Mouse (Mus musculus) kidney, adult 2 months (tissue): ENCODE measurements around the gene Klb. TPM values are rescaled to one million over a fixed set of nuclear protein-coding genes. Genes with fewer than 3 reads are reported as not detected.

ENCODE experiments used
- DNase-seq: peaks from one replicate; pipeline ENCODE4 v3.0.0; 2021
- H3K27ac ChIP-seq: fragments of 200-500 bp; 2 replicates; pipeline ENCODE4 v1.5.1; 2012; ENCODE audit warnings: low read depth, low read length, control low read depth, inconsistent platforms; ENCODE audit not compliant: insufficient read depth
- H3K27me3 ChIP-seq: fragments of 200-500 bp; replicated peaks from 2 replicates; pipeline ENCODE4 v1.6.1; 2012; ENCODE audit warnings: mild to moderate bottlenecking, moderate library complexity, low read length, inconsistent platforms; ENCODE audit not compliant: control insufficient read depth, insufficient read depth
- H3K36me3 ChIP-seq: fragments of 200-500 bp; 2 replicates; pipeline ENCODE4 v1.6.1; 2012; ENCODE audit warnings: mild to moderate bottlenecking, moderate library complexity, low read length, inconsistent platforms; ENCODE audit not compliant: control insufficient read depth, insufficient read depth
- H3K4me1 ChIP-seq: fragments of 200-500 bp; 2 replicates; pipeline ENCODE4 v1.6.1; 2011; ENCODE audit warnings: low read length; ENCODE audit not compliant: control insufficient read depth, insufficient read depth
- H3K4me3 ChIP-seq: fragments of 200-500 bp; 2 replicates; pipeline ENCODE4 v1.5.1; 2011; ENCODE audit warnings: mild to moderate bottlenecking, low read depth, low read length, control low read depth; ENCODE audit not compliant: insufficient read depth
- CTCF ChIP-seq: fragments of 200-500 bp; conservative IDR thresholded peaks from 2 replicates; pipeline ENCODE4 v1.5.1; 2011; ENCODE audit warnings: low read depth, mild to moderate bottlenecking, control low read depth, low read length, moderate library complexity, mixed read lengths; ENCODE audit not compliant: insufficient read depth, insufficient read length
- POLR2A ChIP-seq: fragments of 200-500 bp; IDR thresholded peaks from one replicate; pipeline ENCODE4 v1.6.1; 2011; ENCODE audit warnings: low read depth, low read length, control low read depth
- WGBS: fragments of 180-500 bp; shearing (Covaris S2); methylation state at CpG from one replicate; pipeline ENCODE4 v1.1.7; 2018; 5-methylcytosine and 5-hydroxymethylcytosine counted together
- polyA plus RNA-seq: library from polyadenylated mRNA; depleted of rRNA; stranded (reverse); fragments of >200 nt; gene quantifications from 2 replicates; pipeline ENCODE4 v1.2.3, GENCODE M21; 2012

Gene Klb
- polyA plus RNA-seq, 1 experiment, result 1.5 TPM

DNA sequence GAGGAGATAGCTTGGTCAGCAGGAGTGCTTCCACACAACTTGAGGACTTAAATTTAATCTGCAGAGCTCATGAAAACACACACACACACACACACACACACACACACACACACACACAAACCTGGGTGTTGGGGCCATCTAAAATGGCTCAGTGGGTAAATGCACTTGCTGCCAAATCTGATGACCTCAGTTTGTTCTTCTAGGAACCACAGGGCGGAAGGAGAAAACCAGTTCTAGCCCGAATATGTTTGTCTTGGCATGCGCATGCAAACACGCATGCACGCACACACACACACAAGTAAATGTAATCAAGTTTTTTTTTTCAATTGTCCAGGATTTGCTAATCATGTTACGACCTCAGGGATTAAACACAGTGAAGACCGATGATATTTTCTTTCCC lies 23.4 kb downstream of the Klb start:
- H3K27ac ChIP-seq, result no peak overlapping the region
- TF ChIP-seq CTCF (no peak), POLR2A (no peak)
- no peaks in the 10 kb centered on the region for H3K36me3 ChIP-seq
- DNase-seq, result no peak
- H3K4me1 ChIP-seq, result no peaks in the 10 kb centered on the region
- 72% methylated on average over 7 of the region's 7 CpGs for WGBS
- H3K27me3 ChIP-seq, result no peaks in the 10 kb centered on the region
- no peak overlapping the region for H3K4me3 ChIP-seq

DNA sequence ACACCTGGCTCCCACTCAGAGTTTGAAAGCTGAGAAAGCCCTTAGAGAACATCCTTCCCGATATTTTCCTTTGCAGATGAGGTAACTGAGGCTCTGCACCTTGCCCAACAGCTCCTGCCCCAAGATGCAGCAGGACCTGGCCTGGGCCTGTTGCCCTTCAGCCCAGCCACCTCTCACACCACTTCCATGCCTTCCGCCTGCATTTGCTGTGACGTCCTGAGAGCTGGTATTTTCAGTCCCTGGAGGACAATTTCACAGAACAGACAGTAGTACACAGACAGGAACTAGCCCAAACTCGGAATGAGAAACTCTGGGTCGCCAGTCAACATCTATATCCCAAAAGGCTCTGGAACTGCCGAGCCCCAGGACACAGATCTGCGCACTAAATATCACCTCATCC lies 26.6 kb downstream of the Klb start:
- H3K4me1 ChIP-seq, result no peaks in the 10 kb centered on the region
- no peak overlapping the region for H3K27ac ChIP-seq
- no peaks in the 10 kb centered on the region for H3K27me3 ChIP-seq
- no peak overlapping the region for H3K4me3 ChIP-seq
- no peak for DNase-seq
- 83% methylated on average over 7 of the region's 7 CpGs for WGBS
- TF ChIP-seq CTCF, result no peak
- TF ChIP-seq POLR2A, result no peak
- H3K36me3 ChIP-seq, result no peaks in the 10 kb centered on the region

GRCm38 (mm10) chr5:65385704-65386103 lies 37.6 kb downstream of the Klb start:
- DNase-seq, result no peak

GRCm38 (mm10) chr5:65387008-65387867 lies 39.1 kb downstream of the Klb start:
- 75% methylated on average over 6 of the region's 6 CpGs for WGBS
- no peak overlapping the region for H3K4me3 ChIP-seq
- no peaks in the 10 kb centered on the region for H3K36me3 ChIP-seq
- no peaks in the 10 kb centered on the region for H3K4me1 ChIP-seq
- no peak overlapping the region for H3K27ac ChIP-seq
- no peak for DNase-seq
- TF ChIP-seq CTCF (no peak), POLR2A (no peak)
- no peaks in the 10 kb centered on the region for H3K27me3 ChIP-seq

More at GRCm38 (mm10) chr5:65385704-65386103, 37.6 kb downstream of the Klb start:
- TF ChIP-seq POLR2A, result no peak
- TF ChIP-seq CTCF, result no peak
- no peaks in the 10 kb centered on the region for H3K27me3 ChIP-seq
- no peak overlapping the region for H3K27ac ChIP-seq
- H3K4me3 ChIP-seq, result no peak overlapping the region
- H3K4me1 ChIP-seq, result no peaks in the 10 kb centered on the region
- 86% methylated on average over 2 of the region's 2 CpGs for WGBS
- no peaks in the 10 kb centered on the region for H3K36me3 ChIP-seq

- H3K27ac ChIP-seq, result peak within 1 kb of the TSS; percentile 90
- H3K27me3 ChIP-seq, result no peaks in the 10 kb centered on the region
- TF ChIP-seq CTCF (no peak), POLR2A (peak; percentile 86)
- H3K4me1 ChIP-seq, result no peaks in the 10 kb centered on the region
- peak; percentile 99 for DNase-seq
- under 1% methylated on average over 83 of the region's 83 CpGs for WGBS
- peak within 1 kb of the TSS; percentile 92 for H3K4me3 ChIP-seq
- H3K36me3 ChIP-seq, result no peaks in the 10 kb centered on the region
Measured at GRCm38 (mm10) chr5:65390648-65391644, 42.8 kb downstream of the Klb start, which contains the start of the genes Rpl9 and Lias. Rpl9 (minus strand) TSS chr5:65391444. Lias (plus strand) TSS chr5:65391497.

- no peaks in the 10 kb centered on the region for H3K27me3 ChIP-seq
- WGBS, result 2% methylated on average over 12 of the region's 12 CpGs
- no peaks in the 10 kb centered on the region for H3K36me3 ChIP-seq
- H3K4me3 ChIP-seq, result peak overlapping the region; percentile 92
- DNase-seq, result no peak
- no peak for TF ChIP-seq POLR2A
- no peak for TF ChIP-seq CTCF
- peak overlapping the region; percentile 73; the same call in 1 of the 2 replicates for H3K27ac ChIP-seq
- H3K4me1 ChIP-seq, result no peaks in the 10 kb centered on the region
Measured at GRCm38 (mm10) chr5:65391753-65392152, 43.6 kb downstream of the Klb start.

GRCm38 (mm10) chr5:65394425-65394824 lies 46.3 kb downstream of the Klb start:
- 92% methylated on average over 7 of the region's 7 CpGs for WGBS
- no peaks in the 10 kb centered on the region for H3K36me3 ChIP-seq
- DNase-seq, result no peak
- H3K4me3 ChIP-seq, result no peak overlapping the region
- H3K27ac ChIP-seq, result no peak overlapping the region
- no peaks in the 10 kb centered on the region for H3K27me3 ChIP-seq
- H3K4me1 ChIP-seq, result no peaks in the 10 kb centered on the region
- no peak for TF ChIP-seq POLR2A
